Mouse (Mus musculus): ENCODE measurements at regions not wholly inside any gene's neighbourhood (a gene's known extent, or its start where the extent isn't known, plus 50 kb on each side); places are given as distances from the start of the nearest gene placed in this dataset.
"Not testable (repeated sequence)": the region's sequence is repeated elsewhere in the genome, so short reads cannot be mapped to it uniquely, and the experiment has no call there.

- DNase-seq = no peak
- H3K4me1 ChIP-seq (replicated peaks; ENCODE audit: control insufficient read depth, insufficient read depth, low read length) = no peaks in the 10 kb centered on the region
- H3K27me3 ChIP-seq (ENCODE audit: control insufficient read depth, insufficient read depth, low read length) = no peaks in the 10 kb centered on the region
- H3K27ac ChIP-seq (ENCODE audit: control insufficient read depth, insufficient read depth, low read length) = no peak overlapping the region
- H3K4me3 ChIP-seq (ENCODE audit: control insufficient read depth, insufficient read depth, low read length) = no peak overlapping the region
- H3K36me3 ChIP-seq (ENCODE audit: control insufficient read depth, insufficient read depth, low read length) = no peaks in the 10 kb centered on the region
- 96% methylated on average over 5 of the region's 5 CpGs for WGBS
- TF ChIP-seq POLR2A (IDR thresholded peaks at IDR 0.05; ENCODE audit: control insufficient read depth, extremely low read depth, insufficient read depth, low read length, poor library complexity) (no peak), CTCF (IDR thresholded peaks at IDR 0.05; ENCODE audit: borderline replicate concordance, control insufficient read depth, extremely low read depth, insufficient read depth, low read length, poor library complexity) (no peak)
Observed at GRCm38 (mm10) chr13:46017742-46018141, 52.9 kb upstream of the Atxn1 start.

GRCm38 (mm10) chr13:46017011-46017410 is 52.2 kb upstream of the Atxn1 start:
- not testable (repeated sequence) for DNase-seq; H3K36me3 ChIP-seq (ENCODE audit: control insufficient read depth, insufficient read depth, low read length); H3K27me3 ChIP-seq (ENCODE audit: control insufficient read depth, insufficient read depth, low read length); H3K27ac ChIP-seq (ENCODE audit: control insufficient read depth, insufficient read depth, low read length); H3K4me1 ChIP-seq (replicated peaks; ENCODE audit: control insufficient read depth, insufficient read depth, low read length); H3K4me3 ChIP-seq (ENCODE audit: control insufficient read depth, insufficient read depth, low read length)
- 89% methylated on average over 2 of the region's 2 CpGs for WGBS

GRCm38 (mm10) chr13:46015231-46015630 is 50.4 kb upstream of the Atxn1 start:
- no peak for DNase-seq
- no peak overlapping the region for H3K4me3 ChIP-seq (ENCODE audit: control insufficient read depth, insufficient read depth, low read length)
- TF ChIP-seq POLR2A (IDR thresholded peaks at IDR 0.05; ENCODE audit: control insufficient read depth, extremely low read depth, insufficient read depth, low read length, poor library complexity) = no peak
- no peak for TF ChIP-seq CTCF (IDR thresholded peaks at IDR 0.05; ENCODE audit: borderline replicate concordance, control insufficient read depth, extremely low read depth, insufficient read depth, low read length, poor library complexity)
- no peak overlapping the region for H3K27ac ChIP-seq (ENCODE audit: control insufficient read depth, insufficient read depth, low read length)
- 93% methylated on average over 7 of the region's 7 CpGs for WGBS
- H3K27me3 ChIP-seq (ENCODE audit: control insufficient read depth, insufficient read depth, low read length) = no peaks in the 10 kb centered on the region
- no peaks in the 10 kb centered on the region for H3K36me3 ChIP-seq (ENCODE audit: control insufficient read depth, insufficient read depth, low read length)
- H3K4me1 ChIP-seq (replicated peaks; ENCODE audit: control insufficient read depth, insufficient read depth, low read length) = no peaks in the 10 kb centered on the region

- DNase-seq = no peak
Observed at GRCm38 (mm10) chr13:46014637-46015036, 49.8 kb upstream of the Atxn1 start.

More at GRCm38 (mm10) chr13:46014637-46015036, 49.8 kb upstream of the Atxn1 start:
- WGBS = 81% methylated on average over 2 of the region's 2 CpGs
- Histone ChIP-seq H3K36me3 (ENCODE audit: control insufficient read depth, insufficient read depth, low read length) (no peaks in the 10 kb centered on the region), H3K27ac (ENCODE audit: control insufficient read depth, insufficient read depth, low read length) (no peak overlapping the region), H3K4me1 (replicated peaks; ENCODE audit: control insufficient read depth, insufficient read depth, low read length) (no peaks in the 10 kb centered on the region), H3K4me3 (ENCODE audit: control insufficient read depth, insufficient read depth, low read length) (no peak overlapping the region), H3K27me3 (ENCODE audit: control insufficient read depth, insufficient read depth, low read length) (no peaks in the 10 kb centered on the region)
- TF ChIP-seq CTCF (IDR thresholded peaks at IDR 0.05; ENCODE audit: borderline replicate concordance, control insufficient read depth, extremely low read depth, insufficient read depth, low read length, poor library complexity) = no peak
- TF ChIP-seq POLR2A (IDR thresholded peaks at IDR 0.05; ENCODE audit: control insufficient read depth, extremely low read depth, insufficient read depth, low read length, poor library complexity) = no peak
